Comparison of ENCODE assay signal across 9 mouse cellular contexts in the genomic region with DNA sequence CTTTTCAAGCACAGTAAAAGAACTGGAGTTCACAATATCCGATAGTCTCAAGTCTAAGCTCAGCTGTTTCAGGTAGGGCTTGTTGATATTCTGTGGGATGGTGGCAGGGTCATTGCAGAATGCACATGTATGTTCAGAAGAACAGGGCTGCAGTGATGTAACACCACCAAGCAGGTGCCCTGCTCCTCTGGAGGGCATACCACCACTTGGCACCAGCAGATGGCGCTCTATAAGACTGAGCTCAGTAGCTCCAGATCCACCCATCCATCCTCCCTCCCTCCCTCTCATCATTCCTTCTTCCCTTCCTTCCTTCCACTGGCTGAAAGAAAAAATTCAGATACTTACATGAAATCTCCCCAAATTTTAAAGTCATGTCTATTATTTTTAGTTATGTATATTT.
DNase-seq lines count a peak whose midpoint lies in the region; ATAC-seq and TF ChIP-seq lines count a peak whose summit lies in the region.
"Had no signal": no experiment of that assay in that cellular context is flagged by ENCODE, and none has a peak within 500 bp of the region (broad histone marks: within the 10 kb centered on the region; RNA-seq: fewer than 3 reads in every experiment).

No protein-coding gene starts in this region.

- TF ChIP-seq CTCF in hindbrain, postnatal 0 days (IDR thresholded peaks at IDR 0.05; ENCODE audit: low read depth): peak; percentile 80

- H3K4me3 ChIP-seq in hindbrain, postnatal 0 days (ENCODE audit: low read length): no peak overlapping the region
- no peak overlapping the region for H3K4me3 ChIP-seq in midbrain, embryonic 14.5 days (replicated peaks; ENCODE audit: low read depth, low read length)
- H3K4me3 ChIP-seq: hindbrain, embryonic 15.5 days had no signal

- peaks cover 4% of the 10 kb centered on the region for H3K36me3 ChIP-seq in hindbrain, postnatal 0 days (ENCODE audit: insufficient read depth, low read length)
- peaks cover 10% of the 10 kb centered on the region for H3K36me3 ChIP-seq in midbrain, embryonic 14.5 days (ENCODE audit: control insufficient read depth, insufficient read depth, low read length)

- no peak overlapping the region for H3K4me2 ChIP-seq in hindbrain, postnatal 0 days (ENCODE audit: low read depth, low read length)
- no peak overlapping the region for H3K4me2 ChIP-seq in midbrain, embryonic 14.5 days (ENCODE audit: low read length)
- H3K4me2 ChIP-seq: hindbrain, embryonic 15.5 days had no signal

- H3K9me3 ChIP-seq in hindbrain, postnatal 0 days (ENCODE audit: low read length): no peaks in the 10 kb centered on the region
- no peaks in the 10 kb centered on the region for H3K9me3 ChIP-seq in midbrain, embryonic 14.5 days (ENCODE audit: control insufficient read depth, low read length)
- H3K9me3 ChIP-seq: hindbrain, embryonic 15.5 days had no signal

- ATAC-seq in frontal cortex, adult (ENCODE audit: low TSS enrichment): 0 out of 2 replicates have a peak, but pooled peaks have one; percentile 22
- peak; percentile 69 for ATAC-seq in hindbrain, postnatal 0 days
- ATAC-seq in midbrain, embryonic 14.5 days (ENCODE audit: low FRiP score, low TSS enrichment): no peak

- no peak overlapping the region for H3K27ac ChIP-seq in hindbrain, postnatal 0 days
- no peak overlapping the region for H3K27ac ChIP-seq in midbrain, embryonic 14.5 days (replicated peaks; ENCODE audit: low read depth, low read length)
- H3K27ac ChIP-seq: hindbrain, embryonic 15.5 days had no signal

- DNase-seq in frontal cortex, postnatal 25 days (ENCODE audit: low spot score in 2 of 2): no peak
- DNase-seq in right cerebral cortex, adult 2 months (ENCODE audit: low spot score in 2 of 2): peak; percentile 60 to 62
- DNase-seq in right cerebral cortex, adult 18-20 months: no peak
- DNase-seq in cerebellum, adult 8-10 months: peak; percentile 32
- DNase-seq in hindbrain, postnatal 0 days (ENCODE audit: low spot score): peak; percentile 80
- DNase-seq in midbrain, embryonic 14.5 days: peak; percentile 69
- peak; percentile 60 for DNase-seq in thymus, postnatal 0 days (ENCODE audit: low spot score)

- H3K27me3 ChIP-seq in hindbrain, postnatal 0 days (ENCODE audit: insufficient read depth, low read length): no peaks in the 10 kb centered on the region
- H3K27me3 ChIP-seq in midbrain, embryonic 14.5 days (ENCODE audit: control insufficient read depth, insufficient read depth, low read length): no peaks in the 10 kb centered on the region
- H3K27me3 ChIP-seq: hindbrain, embryonic 15.5 days had no signal

- H3K4me1 ChIP-seq in hindbrain, postnatal 0 days (ENCODE audit: insufficient read depth, low read length): no peaks in the 10 kb centered on the region
- no peaks in the 10 kb centered on the region for H3K4me1 ChIP-seq in midbrain, embryonic 14.5 days (ENCODE audit: control insufficient read depth, insufficient read depth, low read length)

- no peak overlapping the region for H3K9ac ChIP-seq in hindbrain, postnatal 0 days (replicated peaks; ENCODE audit: low read length)
- no peak overlapping the region for H3K9ac ChIP-seq in midbrain, embryonic 14.5 days (replicated peaks; ENCODE audit: low read length)
- H3K9ac ChIP-seq: hindbrain, embryonic 15.5 days had no signal

- 69% methylated on average over 2 of the region's 2 CpGs for WGBS in hindbrain, postnatal 0 days
- 63% methylated on average over 2 of the region's 2 CpGs for WGBS in midbrain, embryonic 14.5 days

Comparison
In these comparisons a context has a peak if more than half of its experiments do, and no peak if none do; other contexts are left out.
1. DNase-seq: peak in right cerebral cortex, adult 2 months (2 of 2), cerebellum, adult 8-10 months (single experiment), hindbrain, postnatal 0 days (single experiment), midbrain, embryonic 14.5 days (single experiment) and thymus, postnatal 0 days (single experiment); none in frontal cortex, postnatal 25 days (0 of 2) and right cerebral cortex, adult 18-20 months (single experiment).